Mouse (Mus musculus) spleen, adult 2 months (tissue): Measurements from ENCODE around the gene Pard3.

Experiments used
- CTCF ChIP-seq: fragments of 200-500 bp; IDR thresholded peaks from 2 replicates; pipeline ENCODE4 v1.5.1; 2011; ENCODE audit warnings: mild to moderate bottlenecking, inconsistent platforms; ENCODE audit not compliant: insufficient read depth, insufficient read length, insufficient replicate concordance; ENCODE audit errors: extremely low read depth
- POLR2A ChIP-seq: fragments of 200-500 bp; IDR thresholded peaks from 2 replicates; pipeline ENCODE4 v1.6.1; 2011; ENCODE audit warnings: low read depth, low read length, inconsistent platforms

GRCm38 (mm10) chr8:127529746-127530145 lies 466.1 kb downstream of the Pard3 start:
- TF ChIP-seq CTCF (no peak), POLR2A (no peak)
